Mouse (Mus musculus): ENCODE results near the gene Icam4. TPM values are rescaled to one million over a fixed set of nuclear protein-coding genes. Genes with fewer than 3 reads are reported as not detected.
A peak's percentile ranks its signal among the peaks of the same experiment; 100 is the strongest.

The Icam4 gene
- polyA plus RNA-seq, 1 experiment from 2014 or later = 0.29 TPM

DNA sequence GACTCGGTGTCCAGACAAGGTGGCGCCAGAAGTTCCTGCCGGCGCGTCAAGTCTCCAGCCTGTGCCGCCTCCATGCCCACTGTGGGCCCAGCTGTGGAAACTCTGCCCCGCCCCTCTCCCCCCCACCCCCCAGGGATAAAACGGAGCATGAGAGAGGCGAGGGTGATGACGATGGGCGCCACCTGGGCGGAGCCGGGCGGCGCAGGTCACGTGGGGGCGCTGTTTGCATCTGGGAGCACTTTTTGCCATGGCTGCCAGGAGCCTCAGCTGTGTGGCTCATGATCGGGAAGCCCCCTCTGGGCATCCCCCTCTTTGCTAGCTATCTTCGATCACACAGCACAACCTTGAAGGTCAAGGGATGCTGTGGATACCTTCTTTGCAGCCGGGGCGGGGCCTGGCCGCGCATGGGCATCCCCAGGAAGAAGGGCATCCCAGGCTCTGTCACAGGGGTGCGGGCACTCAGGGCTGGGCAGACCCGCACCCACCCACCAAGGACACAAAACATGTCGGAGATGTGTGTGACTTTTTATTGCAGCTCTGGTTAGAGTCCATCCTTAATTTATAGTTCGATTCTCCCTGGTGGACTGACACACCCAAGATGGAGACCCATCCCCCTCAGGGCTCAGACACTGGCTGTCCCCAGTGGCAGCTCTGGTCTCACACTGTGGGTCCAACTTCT, 38.0 kb downstream of the Icam4 start, which contains the start of gene Zglp1:
Zglp1 (minus strand) TSS at position 88 of the 679 bp plus-strand sequence.
- Histone ChIP-seq H3K36me3 (ENCODE audit: control insufficient read depth, insufficient read depth, low read length) (peaks cover 27% of the 10 kb centered on the region), H3K4me3 (ENCODE audit: low read length) (no peak within 1 kb of the TSS), H3K9ac (ENCODE audit: low read depth, low read length) (no peak within 1 kb of the TSS), H3K4me1 (ENCODE audit: control insufficient read depth, insufficient read depth, low read depth, low read length) (peaks cover 6% of the 10 kb centered on the region), H3K27me3 (replicated peaks; ENCODE audit: control insufficient read depth, insufficient read depth, low read length) (no peaks in the 10 kb centered on the region), H3K4me2 (ENCODE audit: low read length) (no peak within 1 kb of the TSS), H3K27ac (ENCODE audit: low read depth, low read length) (no peak within 1 kb of the TSS), H3K9me3 (ENCODE audit: control insufficient read depth, low read length) (no peaks in the 10 kb centered on the region)
- 87% methylated on average over 17 of the region's 27 CpGs for WGBS
- ATAC-seq = no peak; the same call in 1 of the 2 replicates

DNA sequence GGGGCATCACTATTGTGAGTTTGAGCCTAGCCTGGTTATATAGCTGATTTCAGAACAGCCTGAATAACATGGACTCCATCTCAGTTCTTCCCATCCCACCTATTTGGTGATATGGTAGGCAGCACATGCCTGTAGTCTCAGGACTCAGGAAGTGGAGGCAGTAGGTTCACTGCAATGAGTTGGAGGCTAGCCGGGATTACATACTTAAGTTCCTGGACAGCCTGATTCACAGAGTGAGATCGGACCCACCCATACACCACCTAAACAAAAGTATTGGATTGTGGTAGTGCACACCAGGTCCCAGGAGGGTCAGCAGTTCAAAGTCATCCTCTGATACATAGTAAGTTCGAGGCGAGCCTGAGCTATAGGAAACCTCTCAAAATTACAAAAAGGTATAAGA, 43.5 kb downstream of the Icam4 start:
- WGBS = 15% methylated on average over 4 of the region's 4 CpGs
- H3K27ac ChIP-seq (ENCODE audit: low read depth, low read length) = no peak overlapping the region
- 0 out of 2 replicates have a peak, but pooled peaks have one; percentile 1 for ATAC-seq

DNA sequence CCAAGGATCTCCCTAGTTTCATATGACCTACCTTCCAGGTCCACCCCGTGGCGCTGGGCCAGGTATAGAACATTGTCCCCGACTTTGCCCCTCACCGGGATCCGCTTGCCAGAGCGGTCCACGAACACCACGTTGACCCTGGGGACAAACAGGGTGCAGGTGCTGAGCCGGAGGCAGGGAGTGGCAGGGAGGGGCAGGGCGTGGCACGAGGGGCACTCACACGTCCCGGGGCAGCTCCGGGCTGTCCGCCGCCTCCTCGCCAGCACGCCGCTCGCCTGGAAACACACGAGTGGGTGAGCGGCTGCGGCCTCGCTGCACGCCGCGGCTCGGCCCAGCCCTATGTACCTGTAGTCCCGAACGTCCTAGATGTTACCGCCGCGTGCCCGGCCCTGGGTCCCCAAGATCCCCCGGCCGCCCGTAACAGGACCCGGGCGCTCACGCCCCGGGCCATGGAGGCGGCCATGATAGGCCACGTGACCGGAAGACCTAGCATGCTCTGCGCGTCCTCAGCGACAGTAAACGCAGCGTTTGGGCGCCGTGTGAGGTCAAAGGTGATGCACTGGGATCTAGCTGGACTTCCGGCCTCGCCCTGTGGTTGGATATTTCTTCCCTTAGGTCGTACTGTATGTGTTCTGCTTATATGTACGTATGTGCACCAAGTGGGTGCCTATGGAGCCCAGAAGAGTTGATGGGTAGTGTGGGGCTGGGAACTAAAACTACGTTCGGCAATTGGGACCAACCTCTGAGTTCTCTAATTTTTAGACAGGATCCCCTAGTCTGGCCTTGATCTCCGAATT, 44.1 kb downstream of the Icam4 start, which contains the start of the genes Gm49373 and Fdx1l:
Gm49373 (minus strand) TSS at position 53 of the 797 bp plus-strand sequence.
Fdx1l (minus strand) TSS at position 571 of the 797 bp plus-strand sequence.
- ATAC-seq = peak; percentile 96
- H3K4me1 ChIP-seq (ENCODE audit: control insufficient read depth, insufficient read depth, low read depth, low read length) = peaks cover 19% of the 10 kb centered on the region
- 3% methylated on average over 46 of the region's 58 CpGs for WGBS

More for the DNA sequence above, 43.5 kb downstream of the Icam4 start:
- Histone ChIP-seq H3K36me3 (ENCODE audit: control insufficient read depth, insufficient read depth, low read length) (peaks cover 19% of the 10 kb centered on the region), H3K4me2 (ENCODE audit: low read length) (peak overlapping the region; percentile 75), H3K4me3 (ENCODE audit: low read length) (peak overlapping the region; percentile 79), H3K9me3 (ENCODE audit: control insufficient read depth, low read length) (no peaks in the 10 kb centered on the region), H3K9ac (ENCODE audit: low read depth, low read length) (peak overlapping the region; percentile 86), H3K27me3 (replicated peaks; ENCODE audit: control insufficient read depth, insufficient read depth, low read length) (no peaks in the 10 kb centered on the region), H3K4me1 (ENCODE audit: control insufficient read depth, insufficient read depth, low read depth, low read length) (peaks cover 19% of the 10 kb centered on the region)

GRCm38 (mm10) chr9:21074173-21074572, 45.0 kb downstream of the Icam4 start:
- peaks cover 29% of the 10 kb centered on the region for H3K36me3 ChIP-seq (ENCODE audit: control insufficient read depth, insufficient read depth, low read length)
- no peak for ATAC-seq

More for the DNA sequence above, 44.1 kb downstream of the Icam4 start, which contains the start of the genes Gm49373 and Fdx1l:
- Histone ChIP-seq H3K27ac (ENCODE audit: low read depth, low read length) (peak within 1 kb of the TSS; percentile 69), H3K27me3 (replicated peaks; ENCODE audit: control insufficient read depth, insufficient read depth, low read length) (no peaks in the 10 kb centered on the region), H3K9ac (ENCODE audit: low read depth, low read length) (peak within 1 kb of the TSS; percentile 86), H3K9me3 (ENCODE audit: control insufficient read depth, low read length) (no peaks in the 10 kb centered on the region), H3K4me2 (ENCODE audit: low read length) (peak within 1 kb of the TSS; percentile 75), H3K4me3 (ENCODE audit: low read length) (peak within 1 kb of the TSS; percentile 79), H3K36me3 (ENCODE audit: control insufficient read depth, insufficient read depth, low read length) (peaks cover 19% of the 10 kb centered on the region)

GRCm38 (mm10) chr9:21075625-21076024, 46.5 kb downstream of the Icam4 start:
- ATAC-seq = no peak
- Histone ChIP-seq H3K4me1 (ENCODE audit: control insufficient read depth, insufficient read depth, low read depth, low read length) (peaks cover 19% of the 10 kb centered on the region), H3K9me3 (ENCODE audit: control insufficient read depth, low read length) (no peaks in the 10 kb centered on the region), H3K9ac (ENCODE audit: low read depth, low read length) (no peak overlapping the region), H3K4me2 (ENCODE audit: low read length) (no peak overlapping the region), H3K4me3 (ENCODE audit: low read length) (no peak overlapping the region), H3K36me3 (ENCODE audit: control insufficient read depth, insufficient read depth, low read length) (peaks cover 40% of the 10 kb centered on the region), H3K27me3 (replicated peaks; ENCODE audit: control insufficient read depth, insufficient read depth, low read length) (no peaks in the 10 kb centered on the region), H3K27ac (ENCODE audit: low read depth, low read length) (no peak overlapping the region)
- WGBS = 89% methylated on average over 3 of the region's 3 CpGs

More at GRCm38 (mm10) chr9:21074173-21074572, 45.0 kb downstream of the Icam4 start:
- Histone ChIP-seq H3K27me3 (replicated peaks; ENCODE audit: control insufficient read depth, insufficient read depth, low read length) (no peaks in the 10 kb centered on the region), H3K4me2 (ENCODE audit: low read length) (no peak overlapping the region), H3K9me3 (ENCODE audit: control insufficient read depth, low read length) (no peaks in the 10 kb centered on the region), H3K9ac (ENCODE audit: low read depth, low read length) (no peak overlapping the region), H3K4me3 (ENCODE audit: low read length) (no peak overlapping the region), H3K27ac (ENCODE audit: low read depth, low read length) (no peak overlapping the region), H3K4me1 (ENCODE audit: control insufficient read depth, insufficient read depth, low read depth, low read length) (peaks cover 19% of the 10 kb centered on the region)
- WGBS = 90% methylated on average over 1 of the region's 1 CpGs

MicroRNAs encoded within 50 kb of the gene (microRNA counts, 519-probe panel; counts per million panel counts)
- 2,680 counts per million, percentile 71 among the panel's probes with 10 or more counts for microRNA mmu-miR-1900

Small RNA genes lying within 50 kb of the gene (microRNA-seq; reads per million reads assigned to microRNA genes)
- gene Mir1900 (not detected), gene Mir7082 (0.62 reads per million)

Other genes starting within 250 kb of the Icam4 start
- gene Col5a3, start 214.3 kb upstream of the Icam4 start, polyA plus RNA-seq (2015; fragmentation: Nextera tagmentation; extraction: Ambion mirVana) = 1.1 and 1.2 TPM in 2 replicates
- not detected in 2 replicates for gene Rdh8, start 210.9 kb upstream of the Icam4 start, polyA plus RNA-seq (2015; fragmentation: Nextera tagmentation; extraction: Ambion mirVana)
- 18.1 and 22.6 TPM in 2 replicates for gene A230050P20Rik, start 160.7 kb upstream of the Icam4 start, polyA plus RNA-seq (2015; fragmentation: Nextera tagmentation; extraction: Ambion mirVana)
- 15.6 and 18.1 TPM in 2 replicates for gene Angptl6, start 149.6 kb upstream of the Icam4 start, polyA plus RNA-seq (2015; fragmentation: Nextera tagmentation; extraction: Ambion mirVana)
- gene Ppan, start 141.2 kb upstream of the Icam4 start, polyA plus RNA-seq (2015; fragmentation: Nextera tagmentation; extraction: Ambion mirVana) = 44.4 and 48.0 TPM in 2 replicates
- gene Eif3g, start 130.8 kb upstream of the Icam4 start, polyA plus RNA-seq (2015; fragmentation: Nextera tagmentation; extraction: Ambion mirVana) = 243 and 247 TPM in 2 replicates
- 49.5 and 64.2 TPM in 2 replicates for gene Dnmt1, start 69.5 kb upstream of the Icam4 start, polyA plus RNA-seq (2015; fragmentation: Nextera tagmentation; extraction: Ambion mirVana)
- gene S1pr2, start 52.6 kb upstream of the Icam4 start, polyA plus RNA-seq (2015; fragmentation: Nextera tagmentation; extraction: Ambion mirVana) = 9.5 and 10.3 TPM in 2 replicates
- 112 and 114 TPM in 2 replicates for gene Mrpl4, start 26.6 kb upstream of the Icam4 start, polyA plus RNA-seq (2015; fragmentation: Nextera tagmentation; extraction: Ambion mirVana)
- 3.4 and 5.3 TPM in 2 replicates for gene Icam1, start 13.4 kb upstream of the Icam4 start, polyA plus RNA-seq (2015; fragmentation: Nextera tagmentation; extraction: Ambion mirVana)
- 2.8 and 3.2 TPM in 2 replicates for gene Icam5, start 2.7 kb downstream of the Icam4 start, polyA plus RNA-seq (2015; fragmentation: Nextera tagmentation; extraction: Ambion mirVana)
- gene Zglp1, start 37.7 kb downstream of the Icam4 start, polyA plus RNA-seq (2015; fragmentation: Nextera tagmentation; extraction: Ambion mirVana) = 1.5 and 2.1 TPM in 2 replicates
- gene Gm49373, start 43.7 kb downstream of the Icam4 start, polyA plus RNA-seq (2015; fragmentation: Nextera tagmentation; extraction: Ambion mirVana) = 1.3 and 2.2 TPM in 2 replicates
- gene Fdx1l, start 44.2 kb downstream of the Icam4 start, polyA plus RNA-seq (2015; fragmentation: Nextera tagmentation; extraction: Ambion mirVana) = 75.2 and 80.8 TPM in 2 replicates
- gene Gm38431, start 62.6 kb downstream of the Icam4 start, polyA plus RNA-seq (2015; fragmentation: Nextera tagmentation; extraction: Ambion mirVana) = 1.3 TPM in 2 replicates
- gene Raver1, start 62.6 kb downstream of the Icam4 start, polyA plus RNA-seq (2015; fragmentation: Nextera tagmentation; extraction: Ambion mirVana) = 25.9 and 35.9 TPM in 2 replicates
- 9.5 and 10.5 TPM in 2 replicates for gene Tyk2, start 101.9 kb downstream of the Icam4 start, polyA plus RNA-seq (2015; fragmentation: Nextera tagmentation; extraction: Ambion mirVana)
- 204 and 211 TPM in 2 replicates for gene Cdc37, start 120.6 kb downstream of the Icam4 start, polyA plus RNA-seq (2015; fragmentation: Nextera tagmentation; extraction: Ambion mirVana)
- 47.7 and 50.5 TPM in 2 replicates for gene Pde4a, start 136.3 kb downstream of the Icam4 start, polyA plus RNA-seq (2015; fragmentation: Nextera tagmentation; extraction: Ambion mirVana)
- gene Keap1, start 210.0 kb downstream of the Icam4 start, polyA plus RNA-seq (2015; fragmentation: Nextera tagmentation; extraction: Ambion mirVana) = 71.5 and 72.0 TPM in 2 replicates
- 5.5 and 5.7 TPM in 2 replicates for gene S1pr5, start 219.1 kb downstream of the Icam4 start, polyA plus RNA-seq (2015; fragmentation: Nextera tagmentation; extraction: Ambion mirVana)
- gene Atg4d, start 235.9 kb downstream of the Icam4 start, polyA plus RNA-seq (2015; fragmentation: Nextera tagmentation; extraction: Ambion mirVana) = 52.6 and 52.8 TPM in 2 replicates